Mouse (Mus musculus) hindbrain, embryonic 13.5 days (tissue): ENCODE measurements around the gene Aldh9a1. TPM values are rescaled to one million over a fixed set of nuclear protein-coding genes. Genes with fewer than 3 reads are reported as not detected.
A peak's percentile ranks its signal among the peaks of the same experiment; 100 is the strongest.

Source experiments
- ATAC-seq: fragments of 200-750 bp; cut with Nextera tagmentation; 2 replicates; pipeline ENCODE4 v1.8.0; 2017; ENCODE audit warnings: moderate TSS enrichment; ENCODE audit not compliant: low FRiP score
- H3K27ac ChIP-seq: fragments of 300-500 bp; sonication (generic); 2 replicates; pipeline ENCODE4 v1.5.1; 2015; ENCODE audit warnings: inconsistent platforms, mild to moderate bottlenecking, moderate library complexity
- H3K27me3 ChIP-seq: fragments of 300-500 bp; sonication (generic); 2 replicates; pipeline ENCODE4 v1.6.1; 2015; ENCODE audit warnings: mild to moderate bottlenecking, inconsistent platforms
- H3K36me3 ChIP-seq: fragments of 300-500 bp; sonication (generic); 2 replicates; pipeline ENCODE4 v1.6.1; 2015; ENCODE audit warnings: mild to moderate bottlenecking, inconsistent platforms
- H3K4me1 ChIP-seq: fragments of 300-500 bp; sonication (generic); replicated peaks from 2 replicates; pipeline ENCODE4 v1.6.1; 2015; ENCODE audit warnings: inconsistent platforms
- H3K4me2 ChIP-seq: fragments of 300-500 bp; sonication (generic); 2 replicates; pipeline ENCODE4 v1.6.1; 2015; ENCODE audit warnings: inconsistent platforms, mild to moderate bottlenecking, moderate library complexity
- H3K4me3 ChIP-seq: fragments of 300-500 bp; sonication (generic); 2 replicates; pipeline ENCODE4 v1.5.1; 2015; ENCODE audit warnings: mild to moderate bottlenecking, inconsistent platforms
- H3K9ac ChIP-seq: fragments of 300-500 bp; sonication (generic); 2 replicates; pipeline ENCODE4 v1.6.1; 2015; ENCODE audit warnings: mild to moderate bottlenecking, inconsistent platforms
- H3K9me3 ChIP-seq: fragments of 300-500 bp; sonication (generic); 2 replicates; pipeline ENCODE4 v1.6.1; 2016; ENCODE audit warnings: inconsistent platforms
- WGBS: fragments of 180-500 bp; shearing (Covaris S2); methylation state at CpG from one replicate; pipeline ENCODE4 v1.1.7; 2015; 5-methylcytosine and 5-hydroxymethylcytosine counted together
- polyA plus RNA-seq: library from polyadenylated mRNA; unstranded; fragments of >200 nt; fragmentation: Nextera tagmentation; extraction: Ambion mirVana; gene quantifications from 2 replicates; pipeline ENCODE4 v1.2.1, GENCODE M21; 2015

Gene Aldh9a1
- polyA plus RNA-seq, 1 experiment from 2014 or later: 31.1 TPM

GRCm38 (mm10) chr1:167389584-167389983 is 39.8 kb downstream of the Aldh9a1 start:
- Histone ChIP-seq H3K27ac (no peak overlapping the region), H3K9me3 (no peaks in the 10 kb centered on the region), H3K4me3 (no peak overlapping the region), H3K27me3 (peaks cover 23% of the 10 kb centered on the region), H3K36me3 (no peaks in the 10 kb centered on the region), H3K4me1 (peaks cover 17% of the 10 kb centered on the region), H3K4me2 (no peak overlapping the region), H3K9ac (no peak overlapping the region)
- 94% methylated on average over 7 of the region's 7 CpGs for WGBS
- ATAC-seq: no peak

- Histone ChIP-seq H3K4me2 (no peak overlapping the region), H3K4me3 (no peak overlapping the region), H3K27me3 (peaks cover 28% of the 10 kb centered on the region), H3K9ac (no peak overlapping the region), H3K4me1 (peaks cover 18% of the 10 kb centered on the region), H3K9me3 (no peaks in the 10 kb centered on the region), H3K36me3 (no peaks in the 10 kb centered on the region), H3K27ac (no peak overlapping the region)
- WGBS: 81% methylated on average over 4 of the region's 4 CpGs
- ATAC-seq: no peak
These were observed 40.6 kb downstream of the Aldh9a1 start for GRCm38 (mm10) chr1:167390381-167390780.

- no peak overlapping the region for H3K4me3 ChIP-seq
- no peak overlapping the region for H3K9ac ChIP-seq
- 73% methylated on average over 6 of the region's 6 CpGs for WGBS
- H3K4me1 ChIP-seq: peaks cover 18% of the 10 kb centered on the region
- H3K27ac ChIP-seq: no peak overlapping the region
- H3K4me2 ChIP-seq: no peak overlapping the region
- H3K9me3 ChIP-seq: no peaks in the 10 kb centered on the region
- H3K27me3 ChIP-seq: peaks cover 35% of the 10 kb centered on the region
- no peaks in the 10 kb centered on the region for H3K36me3 ChIP-seq
- ATAC-seq: no peak
These were observed 41.5 kb downstream of the Aldh9a1 start for GRCm38 (mm10) chr1:167391241-167391640.

- peak overlapping the region; percentile 65 for H3K4me3 ChIP-seq
- H3K27me3 ChIP-seq: peaks cover 35% of the 10 kb centered on the region
- no peaks in the 10 kb centered on the region for H3K9me3 ChIP-seq
- no peak overlapping the region for H3K27ac ChIP-seq
- H3K9ac ChIP-seq: peak overlapping the region; percentile 73
- peak overlapping the region; percentile 88 for H3K4me2 ChIP-seq
- no peaks in the 10 kb centered on the region for H3K36me3 ChIP-seq
- peaks cover 18% of the 10 kb centered on the region for H3K4me1 ChIP-seq
- WGBS: 55% methylated on average over 2 of the region's 2 CpGs
- no peak for ATAC-seq
These were observed 42.3 kb downstream of the Aldh9a1 start for GRCm38 (mm10) chr1:167392031-167392640.

- Histone ChIP-seq H3K27me3 (peaks cover 35% of the 10 kb centered on the region), H3K9ac (peak overlapping the region; percentile 73), H3K36me3 (no peaks in the 10 kb centered on the region), H3K4me3 (peak overlapping the region; percentile 65), H3K27ac (no peak overlapping the region), H3K4me2 (peak overlapping the region; percentile 88), H3K9me3 (no peaks in the 10 kb centered on the region), H3K4me1 (peaks cover 18% of the 10 kb centered on the region)
- no peak for ATAC-seq
- WGBS: 12% methylated on average over 8 of the region's 8 CpGs
These were observed 42.9 kb downstream of the Aldh9a1 start for GRCm38 (mm10) chr1:167392687-167393086.

- no peaks in the 10 kb centered on the region for H3K36me3 ChIP-seq
- peaks cover 18% of the 10 kb centered on the region for H3K4me1 ChIP-seq
- H3K27ac ChIP-seq: peak overlapping the region; percentile 81
- WGBS: 1% methylated on average over 15 of the region's 15 CpGs
- peak overlapping the region; percentile 73 for H3K9ac ChIP-seq
- peaks cover 35% of the 10 kb centered on the region for H3K27me3 ChIP-seq
- H3K4me2 ChIP-seq: peak overlapping the region; percentile 88
- H3K9me3 ChIP-seq: no peaks in the 10 kb centered on the region
- peak overlapping the region; percentile 65 for H3K4me3 ChIP-seq
- peak; percentile 54 for ATAC-seq
These were observed 43.5 kb downstream of the Aldh9a1 start for GRCm38 (mm10) chr1:167393281-167393680.

GRCm38 (mm10) chr1:167393683-167394492 is 44.1 kb downstream of the Aldh9a1 start, which contains the start of gene Mgst3:
Gene Mgst3 (minus strand): TSS chr1:167393841.
- peaks cover 30% of the 10 kb centered on the region for H3K27me3 ChIP-seq
- no peaks in the 10 kb centered on the region for H3K9me3 ChIP-seq
- WGBS: under 1% methylated on average over 45 of the region's 45 CpGs
- H3K9ac ChIP-seq: peak within 1 kb of the TSS; percentile 73
- H3K4me3 ChIP-seq: peak within 1 kb of the TSS; percentile 65
- peak; percentile 97 for ATAC-seq
- H3K36me3 ChIP-seq: no peaks in the 10 kb centered on the region
- peak within 1 kb of the TSS; percentile 88 for H3K4me2 ChIP-seq
- peaks cover 18% of the 10 kb centered on the region for H3K4me1 ChIP-seq
- peak within 1 kb of the TSS; percentile 81 for H3K27ac ChIP-seq

- Histone ChIP-seq H3K9me3 (no peaks in the 10 kb centered on the region; the same call in 1 of the 2 replicates), H3K4me3 (no peak overlapping the region), H3K36me3 (no peaks in the 10 kb centered on the region), H3K4me1 (no peaks in the 10 kb centered on the region), H3K27me3 (peaks cover 29% of the 10 kb centered on the region), H3K9ac (no peak overlapping the region), H3K27ac (no peak overlapping the region), H3K4me2 (no peak overlapping the region)
- ATAC-seq: no peak
- WGBS: 88% methylated on average over 4 of the region's 4 CpGs
These were observed 55.4 kb downstream of the Aldh9a1 start for GRCm38 (mm10) chr1:167405237-167405636.

- Histone ChIP-seq H3K9ac (no peak overlapping the region), H3K4me2 (no peak overlapping the region), H3K36me3 (no peaks in the 10 kb centered on the region), H3K27ac (no peak overlapping the region), H3K4me3 (no peak overlapping the region), H3K27me3 (peaks cover 34% of the 10 kb centered on the region), H3K4me1 (no peaks in the 10 kb centered on the region), H3K9me3 (no peaks in the 10 kb centered on the region; the same call in 1 of the 2 replicates)
- 78% methylated on average over 4 of the region's 4 CpGs for WGBS
- no peak for ATAC-seq
These were observed 59.8 kb downstream of the Aldh9a1 start for GRCm38 (mm10) chr1:167409601-167410000.

- no peaks in the 10 kb centered on the region for H3K36me3 ChIP-seq
- H3K27ac ChIP-seq: no peak overlapping the region
- WGBS: 76% methylated on average over 12 of the region's 12 CpGs
- ATAC-seq: no peak
- no peak overlapping the region for H3K4me2 ChIP-seq
- no peaks in the 10 kb centered on the region for H3K4me1 ChIP-seq
- no peak overlapping the region for H3K4me3 ChIP-seq
- H3K9me3 ChIP-seq: no peaks in the 10 kb centered on the region; the same call in 1 of the 2 replicates
- peaks cover 25% of the 10 kb centered on the region for H3K27me3 ChIP-seq
- H3K9ac ChIP-seq: no peak overlapping the region
These were observed 62.4 kb downstream of the Aldh9a1 start for GRCm38 (mm10) chr1:167411991-167412715.

GRCm38 (mm10) chr1:167414846-167415245 is 65.1 kb downstream of the Aldh9a1 start:
- Histone ChIP-seq H3K36me3 (no peaks in the 10 kb centered on the region), H3K4me1 (no peaks in the 10 kb centered on the region), H3K27ac (no peak overlapping the region), H3K9ac (no peak overlapping the region), H3K9me3 (no peaks in the 10 kb centered on the region), H3K27me3 (peaks cover 6% of the 10 kb centered on the region; the same call in 1 of the 2 replicates), H3K4me3 (no peak overlapping the region), H3K4me2 (no peak overlapping the region)
- no peak for ATAC-seq
- 5% methylated on average over 7 of the region's 7 CpGs for WGBS
